In genomic region chr5:135186231-135186620, GRCm38 (mm10) we compare ENCODE assay signal across 8 mouse cellular contexts. TPM values are rescaled to one million over a fixed set of nuclear protein-coding genes. Genes with fewer than 3 reads are reported as not detected.
DNase-seq lines count a peak whose midpoint lies in the region; ATAC-seq and TF ChIP-seq lines count a peak whose summit lies in the region.

No protein-coding gene starts in this region.

- TF ChIP-seq CTCF in lung, embryonic 14.5 days (IDR thresholded peaks at IDR 0.05; ENCODE audit: low read depth) = no peak
- no peak for TF ChIP-seq CTCF in small intestine, adult 2 months (IDR thresholded peaks at IDR 0.05; ENCODE audit: extremely low read depth, insufficient read length, insufficient replicate concordance, low read depth, low read length)

- no peaks in the 10 kb centered on the region for H3K9me3 ChIP-seq in lung, embryonic 14.5 days (ENCODE audit: low read depth, low read length)
- H3K9me3 ChIP-seq in forebrain, embryonic 10.5 days = peaks cover 8% of the 10 kb centered on the region
- H3K9me3 ChIP-seq in limb, embryonic 14.5 days (ENCODE audit: control insufficient read depth, low read length) = no peaks in the 10 kb centered on the region

- H3K4me3 ChIP-seq in lung, embryonic 14.5 days (ENCODE audit: low read depth, low read length) = peak overlapping the region; percentile 100
- peak overlapping the region; percentile 100 for H3K4me3 ChIP-seq in forebrain, embryonic 10.5 days
- peak overlapping the region; percentile 99 for H3K4me3 ChIP-seq in limb, embryonic 14.5 days (replicated peaks; ENCODE audit: low read length)
- peak overlapping the region; percentile 67 for H3K4me3 ChIP-seq in small intestine, adult 2 months (ENCODE audit: low read depth, low read length)

- no peak for ATAC-seq in lung, embryonic 14.5 days (ENCODE audit: insufficient read depth)
- ATAC-seq in limb, embryonic 14.5 days (ENCODE audit: low FRiP score, low read depth) = no peak

- H3K27me3 ChIP-seq in lung, embryonic 14.5 days (ENCODE audit: insufficient read depth, low read length) = no peaks in the 10 kb centered on the region
- no peaks in the 10 kb centered on the region for H3K27me3 ChIP-seq in forebrain, embryonic 10.5 days (ENCODE audit: poor library complexity, severe bottlenecking)
- no peaks in the 10 kb centered on the region for H3K27me3 ChIP-seq in limb, embryonic 14.5 days (ENCODE audit: control insufficient read depth, insufficient read depth, low read length)
- H3K27me3 ChIP-seq in small intestine, adult 2 months (ENCODE audit: control insufficient read depth, insufficient read depth, low read length) = no peaks in the 10 kb centered on the region

- peaks cover 40% of the 10 kb centered on the region for H3K36me3 ChIP-seq in lung, embryonic 14.5 days (ENCODE audit: insufficient read depth)
- H3K36me3 ChIP-seq in forebrain, embryonic 10.5 days (replicated peaks) = peaks cover 57% of the 10 kb centered on the region
- H3K36me3 ChIP-seq in limb, embryonic 14.5 days (ENCODE audit: control insufficient read depth, insufficient read depth, low read length) = peaks cover 22% of the 10 kb centered on the region
- peaks cover 13% of the 10 kb centered on the region for H3K36me3 ChIP-seq in small intestine, adult 2 months (ENCODE audit: control insufficient read depth, insufficient read depth, low read length)

- 19% methylated on average over 10 of the region's 10 CpGs for WGBS in lung, embryonic 14.5 days
- 26% methylated on average over 10 of the region's 10 CpGs for WGBS in forebrain, embryonic 10.5 days
- WGBS in limb, embryonic 14.5 days = 19% methylated on average over 10 of the region's 10 CpGs
- 18% methylated on average over 10 of the region's 10 CpGs for WGBS in small intestine, adult 2 months

- peak overlapping the region; percentile 84 for H3K4me2 ChIP-seq in lung, embryonic 14.5 days
- H3K4me2 ChIP-seq in limb, embryonic 14.5 days (replicated peaks; ENCODE audit: low read depth, low read length, severe bottlenecking) = peak overlapping the region; percentile 59

- H3K4me1 ChIP-seq in lung, embryonic 14.5 days (ENCODE audit: insufficient read depth) = peaks cover 9% of the 10 kb centered on the region
- peaks cover 34% of the 10 kb centered on the region for H3K4me1 ChIP-seq in forebrain, embryonic 10.5 days
- H3K4me1 ChIP-seq in limb, embryonic 14.5 days (ENCODE audit: control insufficient read depth, insufficient read depth, low read length) = peaks cover 14% of the 10 kb centered on the region
- H3K4me1 ChIP-seq in small intestine, adult 2 months (ENCODE audit: control insufficient read depth, insufficient read depth, insufficient read length, low read length) = peaks cover 8% of the 10 kb centered on the region

- peak overlapping the region; percentile 98 for H3K27ac ChIP-seq in lung, embryonic 14.5 days (ENCODE audit: low read depth)
- peak overlapping the region; percentile 99 for H3K27ac ChIP-seq in forebrain, embryonic 10.5 days
- peak overlapping the region; percentile 96 for H3K27ac ChIP-seq in limb, embryonic 14.5 days (replicated peaks; ENCODE audit: low read depth, low read length)
- H3K27ac ChIP-seq in small intestine, adult 2 months (ENCODE audit: insufficient read depth, low read depth, low read length) = peak overlapping the region; percentile 95

- DNase-seq in lung, embryonic 14.5 days = no peak
- no peak for DNase-seq in lung, postnatal 25 days (ENCODE audit: low spot score)
- DNase-seq in forebrain, embryonic 10.5 days (ENCODE audit: extremely low spot score, low spot score) = no peak
- DNase-seq in limb, embryonic 14.5 days (ENCODE audit: low spot score) = no peak
- no peak for DNase-seq in embryo, embryonic 9.5 days (ENCODE audit: extremely low spot score)
- DNase-seq in cerebellum, adult 18-20 months = no peak
- no peak for DNase-seq in kidney, adult 18-20 months

- H3K9ac ChIP-seq in lung, embryonic 14.5 days = peak overlapping the region; percentile 98
- H3K9ac ChIP-seq in limb, embryonic 14.5 days (ENCODE audit: low read depth, low read length, severe bottlenecking) = peak overlapping the region; percentile 96

- TF ChIP-seq POLR2A in limb, embryonic 14.5 days (IDR thresholded peaks at IDR 0.05; ENCODE audit: borderline replicate concordance, extremely low read depth, insufficient read depth, insufficient read length) = no peak
- TF ChIP-seq POLR2A in small intestine, adult 2 months (IDR thresholded peaks at IDR 0.05; ENCODE audit: low read depth, low read length) = no peak

RNA-seq across cellular contexts. Expression of gene Baz1b, which starts 0.8 kb away (rescaled TPM):
- 68.9 and 70.9 TPM in 2 replicates for polyA plus RNA-seq in lung, embryonic 14.5 days (2014; fragmentation: Nextera tagmentation; extraction: Ambion mirVana)
- polyA plus RNA-seq in forebrain, embryonic 10.5 days (2016; fragmentation: Nextera tagmentation; extraction: Ambion mirVana) = 58.0 and 59.1 TPM in 2 replicates
- 72.7 and 73.0 TPM in 2 replicates for polyA plus RNA-seq in limb, embryonic 14.5 days (2012; rRNA removed)
- polyA plus RNA-seq in limb, embryonic 14.5 days (2014; fragmentation: Nextera tagmentation; extraction: Ambion mirVana) = 52.3 and 58.8 TPM in 2 replicates
- 6.9 and 14.7 TPM in 2 replicates for polyA plus RNA-seq in small intestine, adult 2 months (2012; rRNA removed)

RNA-seq across cellular contexts. Expression of gene Bcl7b, which starts 18.1 kb away (rescaled TPM):
- 50.2 and 52.0 TPM in 2 replicates for polyA plus RNA-seq in lung, embryonic 14.5 days (2014; fragmentation: Nextera tagmentation; extraction: Ambion mirVana)
- 43.3 and 44.4 TPM in 2 replicates for polyA plus RNA-seq in forebrain, embryonic 10.5 days (2016; fragmentation: Nextera tagmentation; extraction: Ambion mirVana)
- polyA plus RNA-seq in limb, embryonic 14.5 days (2012; rRNA removed) = 20.6 and 24.6 TPM in 2 replicates
- polyA plus RNA-seq in limb, embryonic 14.5 days (2014; fragmentation: Nextera tagmentation; extraction: Ambion mirVana) = 43.3 and 46.2 TPM in 2 replicates
- 12.1 and 28.4 TPM in 2 replicates for polyA plus RNA-seq in small intestine, adult 2 months (2012; rRNA removed)

RNA-seq across cellular contexts. Expression of gene Tbl2, which starts 36.8 kb away (rescaled TPM):
- polyA plus RNA-seq in lung, embryonic 14.5 days (2014; fragmentation: Nextera tagmentation; extraction: Ambion mirVana) = 22.5 and 25.8 TPM in 2 replicates
- 23.8 and 25.0 TPM in 2 replicates for polyA plus RNA-seq in forebrain, embryonic 10.5 days (2016; fragmentation: Nextera tagmentation; extraction: Ambion mirVana)
- polyA plus RNA-seq in limb, embryonic 14.5 days (2012; rRNA removed) = 23.2 and 25.7 TPM in 2 replicates
- 29.8 and 32.1 TPM in 2 replicates for polyA plus RNA-seq in limb, embryonic 14.5 days (2014; fragmentation: Nextera tagmentation; extraction: Ambion mirVana)
- polyA plus RNA-seq in small intestine, adult 2 months (2012; rRNA removed) = 4.8 and 5.3 TPM in 2 replicates
